Mouse (Mus musculus) lung, embryonic 14.5 days (tissue): ENCODE measurements around the gene Car5a. TPM values are rescaled to one million over a fixed set of nuclear protein-coding genes. Genes with fewer than 3 reads are reported as not detected.

ENCODE experiments used
- ATAC-seq: fragments of 200-750 bp; cut with Nextera tagmentation; 2 replicates; pipeline ENCODE4 v1.8.0; 2017; ENCODE audit warnings: mild to moderate bottlenecking, moderate TSS enrichment, moderate library complexity; ENCODE audit not compliant: insufficient read depth
- DNase-seq: peaks from one replicate; pipeline ENCODE4 v3.0.0-alpha.2; 2015
- H3K27ac ChIP-seq: fragments of 300-500 bp; sonication (generic); 2 replicates; pipeline ENCODE4 v1.5.1; 2014; ENCODE audit warnings: low read depth, mild to moderate bottlenecking, moderate library complexity
- H3K27me3 ChIP-seq: fragments of 300-500 bp; sonication (generic); 2 replicates; pipeline ENCODE4 v1.6.1; 2014; ENCODE audit warnings: low read length, control low read depth; ENCODE audit not compliant: insufficient read depth
- H3K36me3 ChIP-seq: fragments of 300-500 bp; sonication (generic); 2 replicates; pipeline ENCODE4 v1.6.1; 2014; ENCODE audit warnings: control low read depth; ENCODE audit not compliant: insufficient read depth
- H3K4me1 ChIP-seq: fragments of 300-500 bp; sonication (generic); 2 replicates; pipeline ENCODE4 v1.6.1; 2014; ENCODE audit warnings: antibody characterized with exemption, control low read depth; ENCODE audit not compliant: insufficient read depth
- H3K4me2 ChIP-seq: fragments of 300-500 bp; sonication (generic); 2 replicates; pipeline ENCODE4 v1.6.1; 2014; ENCODE audit warnings: mild to moderate bottlenecking
- H3K4me3 ChIP-seq: fragments of 300-500 bp; sonication (generic); 2 replicates; pipeline ENCODE4 v1.5.1; 2014; ENCODE audit warnings: low read depth, low read length
- H3K9ac ChIP-seq: fragments of 300-500 bp; sonication (generic); 2 replicates; pipeline ENCODE4 v1.6.1; 2014
- H3K9me3 ChIP-seq: fragments of 300-500 bp; sonication (generic); 2 replicates; pipeline ENCODE4 v1.6.1; 2016; ENCODE audit warnings: low read depth, low read length, control low read depth
- CTCF ChIP-seq: IDR thresholded peaks from 2 replicates; pipeline ENCODE4 v1.5.1; 2016; ENCODE audit warnings: antibody characterized with exemption, low read depth
- WGBS: fragments of 180-500 bp; shearing (Covaris S2); extraction: QIAGEN DNeasy Blood & Tissue Kit; methylation state at CpG from one replicate; pipeline ENCODE4 v1.1.7; 2014; 5-methylcytosine and 5-hydroxymethylcytosine counted together
- polyA plus RNA-seq: library from polyadenylated mRNA; unstranded; fragments of >200 nt; fragmentation: Nextera tagmentation; extraction: Ambion mirVana; gene quantifications from 2 replicates; pipeline ENCODE4 v1.2.1, GENCODE M21; 2014

Car5a gene
- polyA plus RNA-seq, 1 experiment from 2014 or later, result not detected

GRCm38 (mm10) chr8:121925624-121926023 lies 19.1 kb downstream of the Car5a start:
- WGBS, result 26% methylated on average over 10 of the region's 10 CpGs
- Histone ChIP-seq H3K4me1 (peaks cover 13% of the 10 kb centered on the region), H3K4me2 (no peak overlapping the region), H3K36me3 (no peaks in the 10 kb centered on the region), H3K9me3 (no peaks in the 10 kb centered on the region), H3K27me3 (no peaks in the 10 kb centered on the region), H3K4me3 (no peak overlapping the region), H3K9ac (no peak overlapping the region), H3K27ac (no peak overlapping the region)
- peak; percentile 97 for TF ChIP-seq CTCF
- DNase-seq (peak; percentile 94), ATAC-seq (0 out of 2 replicates have a peak, but pooled peaks have one; percentile 9)

- peaks cover 13% of the 10 kb centered on the region for H3K4me1 ChIP-seq
- H3K27ac ChIP-seq, result no peak overlapping the region
- no peak overlapping the region for H3K4me3 ChIP-seq
- no peak overlapping the region for H3K4me2 ChIP-seq
- DNase-seq (no peak), ATAC-seq (no peak)
- H3K9ac ChIP-seq, result no peak overlapping the region
- H3K36me3 ChIP-seq, result no peaks in the 10 kb centered on the region
- 75% methylated on average over 5 of the region's 5 CpGs for WGBS
- TF ChIP-seq CTCF, result no peak
- no peaks in the 10 kb centered on the region for H3K27me3 ChIP-seq
- H3K9me3 ChIP-seq, result no peaks in the 10 kb centered on the region
These were observed 20.0 kb downstream of the Car5a start for GRCm38 (mm10) chr8:121924681-121925080.

GRCm38 (mm10) chr8:121922101-121922500 lies 22.6 kb downstream of the Car5a start:
- peak overlapping the region; percentile 75 for H3K27ac ChIP-seq
- H3K4me3 ChIP-seq, result no peak overlapping the region
- no peak overlapping the region for H3K9ac ChIP-seq
- WGBS, result 8% methylated on average over 8 of the region's 8 CpGs
- no peaks in the 10 kb centered on the region for H3K9me3 ChIP-seq
- no peaks in the 10 kb centered on the region for H3K27me3 ChIP-seq
- no peak overlapping the region for H3K4me2 ChIP-seq
- TF ChIP-seq CTCF, result no peak
- DNase-seq (peak; percentile 83), ATAC-seq (peak; percentile 62; the same call in 1 of the 2 replicates)
- peaks cover 13% of the 10 kb centered on the region for H3K4me1 ChIP-seq
- no peaks in the 10 kb centered on the region for H3K36me3 ChIP-seq

GRCm38 (mm10) chr8:121921582-121921981 lies 23.1 kb downstream of the Car5a start:
- Histone ChIP-seq H3K36me3 (no peaks in the 10 kb centered on the region), H3K4me2 (no peak overlapping the region), H3K9me3 (no peaks in the 10 kb centered on the region), H3K27me3 (no peaks in the 10 kb centered on the region), H3K9ac (no peak overlapping the region), H3K27ac (peak overlapping the region; percentile 75), H3K4me3 (no peak overlapping the region), H3K4me1 (peaks cover 13% of the 10 kb centered on the region)
- ATAC-seq (no peak), DNase-seq (peak; percentile 24)
- no peak for TF ChIP-seq CTCF
- 43% methylated on average over 8 of the region's 8 CpGs for WGBS

- no peaks in the 10 kb centered on the region for H3K36me3 ChIP-seq
- 26% methylated on average over 3 of the region's 3 CpGs for WGBS
- ATAC-seq, result no peak
- H3K4me3 ChIP-seq, result no peak overlapping the region
- no peak overlapping the region for H3K27ac ChIP-seq
- TF ChIP-seq CTCF, result no peak
- no peak overlapping the region for H3K9ac ChIP-seq
- H3K27me3 ChIP-seq, result no peaks in the 10 kb centered on the region
- no peak overlapping the region for H3K4me2 ChIP-seq
- peaks cover 13% of the 10 kb centered on the region for H3K4me1 ChIP-seq
- no peak for DNase-seq
- no peaks in the 10 kb centered on the region for H3K9me3 ChIP-seq
These were observed 25.0 kb downstream of the Car5a start for GRCm38 (mm10) chr8:121919731-121920130.

- Histone ChIP-seq H3K9ac (no peak overlapping the region), H3K27ac (no peak overlapping the region), H3K4me1 (peaks cover 13% of the 10 kb centered on the region), H3K4me2 (no peak overlapping the region), H3K27me3 (no peaks in the 10 kb centered on the region), H3K9me3 (no peaks in the 10 kb centered on the region), H3K4me3 (no peak overlapping the region), H3K36me3 (no peaks in the 10 kb centered on the region)
- no peak for TF ChIP-seq CTCF
- DNase-seq, result no peak
- WGBS, result 32% methylated on average over 4 of the region's 4 CpGs
- no peak for ATAC-seq
These were observed 25.5 kb downstream of the Car5a start for GRCm38 (mm10) chr8:121919158-121919557.

GRCm38 (mm10) chr8:121913378-121913777 lies 31.3 kb downstream of the Car5a start:
- Histone ChIP-seq H3K9me3 (no peaks in the 10 kb centered on the region), H3K9ac (no peak overlapping the region), H3K4me2 (no peak overlapping the region), H3K27ac (no peak overlapping the region), H3K4me3 (no peak overlapping the region), H3K36me3 (no peaks in the 10 kb centered on the region), H3K4me1 (no peaks in the 10 kb centered on the region), H3K27me3 (no peaks in the 10 kb centered on the region)
- no peak for TF ChIP-seq CTCF
- 69% methylated on average over 8 of the region's 8 CpGs for WGBS
- ATAC-seq (no peak), DNase-seq (no peak)

GRCm38 (mm10) chr8:121912831-121913230 lies 31.9 kb downstream of the Car5a start:
- Histone ChIP-seq H3K27me3 (no peaks in the 10 kb centered on the region), H3K36me3 (no peaks in the 10 kb centered on the region), H3K27ac (no peak overlapping the region), H3K4me2 (no peak overlapping the region), H3K4me3 (no peak overlapping the region), H3K9ac (no peak overlapping the region), H3K9me3 (no peaks in the 10 kb centered on the region), H3K4me1 (no peaks in the 10 kb centered on the region)
- 60% methylated on average over 3 of the region's 3 CpGs for WGBS
- TF ChIP-seq CTCF, result no peak
- DNase-seq, result no peak
- ATAC-seq, result no peak
